Mouse (Mus musculus): ENCODE results near the gene Acvr1c.

DNA sequence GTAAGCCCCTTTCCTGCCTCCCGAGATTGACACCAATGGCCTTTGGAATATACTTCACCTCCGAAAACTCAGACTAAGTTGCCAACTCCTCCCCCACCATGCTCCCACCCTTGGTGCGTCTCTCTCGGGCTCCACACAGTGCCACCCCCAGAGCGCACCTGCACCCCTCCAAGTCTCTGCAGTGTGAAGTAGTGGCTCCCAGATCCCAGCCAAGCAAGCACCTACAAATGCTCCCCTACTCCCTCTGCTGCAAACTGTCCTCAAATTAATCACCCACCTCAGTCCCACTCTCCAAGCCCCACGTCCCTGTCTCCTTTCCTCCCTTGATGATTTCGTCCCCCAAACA lies 654 bp downstream of the Acvr1c start:
- TF ChIP-seq POLR2A (IDR thresholded peaks at IDR 0.05; ENCODE audit: control insufficient read depth, extremely low read depth, insufficient read depth, low read length, poor library complexity) = no peak
- no peak for TF ChIP-seq CTCF (IDR thresholded peaks at IDR 0.05; ENCODE audit: borderline replicate concordance, control insufficient read depth, extremely low read depth, insufficient read depth, low read length, poor library complexity)
